Mouse (Mus musculus): ENCODE data around the gene Smyd2. TPM values are rescaled to one million over a fixed set of nuclear protein-coding genes. Genes with fewer than 3 reads are reported as not detected.

The Smyd2 gene
- total RNA-seq, 2 experiments from 2014 or later, result 6.3 to 9.6 TPM

DNA sequence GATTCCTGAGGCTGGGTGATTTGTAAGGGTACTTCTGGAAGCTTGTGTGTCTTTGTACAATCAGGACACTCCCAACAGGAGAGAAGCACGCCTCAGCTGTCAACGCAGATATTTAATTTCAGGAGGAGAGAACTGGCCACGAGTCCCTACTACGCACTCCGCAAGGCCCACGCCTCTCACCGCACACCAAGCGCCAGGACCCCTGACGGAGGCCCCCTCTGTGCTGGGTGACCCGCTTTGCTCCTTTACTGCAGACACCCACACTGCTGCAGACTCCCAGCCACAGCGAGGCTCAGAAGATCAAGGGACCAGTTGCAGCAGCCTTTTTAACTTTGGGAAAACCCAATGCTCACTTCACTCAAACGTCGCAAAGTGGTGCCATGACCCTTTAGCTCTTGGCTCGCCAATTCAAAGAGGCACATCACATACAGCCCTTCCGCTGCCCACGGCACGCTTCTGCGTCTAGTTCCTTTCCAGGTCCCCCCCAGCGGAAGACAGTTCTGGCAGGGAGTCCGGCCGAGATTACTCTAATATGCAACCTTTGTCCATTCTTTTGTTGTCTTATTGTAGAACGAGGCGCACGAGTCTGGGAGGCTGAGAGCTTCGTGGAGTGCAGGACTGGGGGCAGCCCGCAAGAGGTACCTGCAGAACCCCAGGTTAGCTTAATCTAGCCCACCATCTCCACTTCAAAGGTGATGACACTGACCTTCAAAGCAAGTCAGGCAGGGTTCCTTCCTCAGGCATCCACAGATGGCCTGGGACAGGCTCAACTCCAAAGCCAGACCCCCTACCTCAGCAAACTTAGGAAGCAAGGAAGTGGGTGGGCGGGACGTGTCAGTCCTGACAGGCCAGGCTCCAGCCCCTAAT is 1.2 kb downstream of the Smyd2 start:
- ATAC-seq (replicated peaks; ENCODE audit: low FRiP score, poor library complexity, severe bottlenecking), result no peak

DNA sequence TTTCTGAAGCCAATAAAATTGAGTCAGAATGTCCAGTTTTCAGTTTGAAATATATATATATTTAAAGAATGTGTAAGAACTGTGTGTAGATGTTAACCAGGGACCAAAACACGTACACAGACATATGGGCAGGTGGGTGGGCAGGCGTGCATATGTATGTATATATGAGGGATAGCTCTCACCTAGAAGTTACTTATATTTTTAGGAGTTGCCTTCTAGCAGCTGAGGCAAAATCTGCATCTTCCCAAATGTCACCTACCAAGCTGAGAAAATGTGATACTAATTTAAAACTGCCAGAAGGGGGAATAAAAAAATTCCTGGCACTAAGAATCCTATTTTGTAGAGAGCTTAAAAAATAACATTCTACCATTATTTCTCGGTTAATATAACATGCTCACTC is 2.4 kb downstream of the Smyd2 start:
- ATAC-seq (replicated peaks; ENCODE audit: low FRiP score, poor library complexity, severe bottlenecking), result no peak

DNA sequence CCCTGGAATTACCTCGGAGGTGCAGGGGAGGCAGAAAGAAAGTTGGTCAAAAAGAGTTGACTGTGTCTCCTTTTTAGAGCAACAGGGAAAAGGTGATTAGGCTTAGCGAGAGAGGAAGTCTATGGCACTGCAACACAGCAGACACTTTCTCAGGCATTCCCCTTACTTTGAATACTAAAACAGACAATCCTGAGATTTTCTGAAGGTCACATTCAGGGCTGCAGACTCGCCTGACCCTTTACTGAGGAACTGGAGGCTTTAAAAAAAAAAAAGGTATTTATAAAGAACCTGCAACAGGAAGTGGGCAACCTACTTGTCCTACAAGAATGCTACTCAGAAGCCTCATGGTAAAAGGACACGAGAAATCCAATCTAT is 5.0 kb downstream of the Smyd2 start:
- no peak for ATAC-seq (replicated peaks; ENCODE audit: low FRiP score, poor library complexity, severe bottlenecking)

DNA sequence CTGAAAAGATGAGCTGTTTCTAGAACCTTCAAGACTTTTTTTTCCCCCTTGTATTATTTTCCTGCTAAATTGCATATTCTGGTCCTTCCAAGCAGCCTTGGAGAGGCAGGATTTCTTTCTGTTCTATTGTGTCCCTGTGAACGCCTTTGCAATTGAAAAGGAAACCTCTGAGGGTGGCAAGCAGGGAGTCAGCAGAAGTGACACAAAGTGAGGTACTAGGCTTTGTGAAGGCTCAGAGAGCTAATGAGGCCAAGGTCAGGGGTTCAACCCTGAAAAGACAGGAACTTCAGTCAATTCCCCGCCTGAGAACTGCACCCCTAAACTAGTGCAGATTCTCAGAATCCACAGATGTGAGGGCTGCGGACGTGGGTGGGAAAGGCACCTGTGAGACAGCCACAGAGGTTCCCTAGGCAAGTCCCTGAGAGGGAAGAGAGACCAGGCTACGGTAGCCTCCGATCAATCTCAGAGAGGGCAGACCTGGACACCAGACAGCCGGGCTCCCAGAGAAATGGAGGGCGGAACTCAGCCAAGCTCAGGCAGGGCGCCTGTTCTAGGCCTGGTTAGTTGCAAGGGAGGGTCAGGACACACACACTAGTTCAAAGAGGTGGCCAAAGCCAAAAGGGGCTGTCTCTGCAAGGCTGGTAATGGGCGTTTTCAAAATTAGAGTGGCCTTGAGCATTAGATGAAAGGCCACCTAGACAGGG is 5.6 kb downstream of the Smyd2 start:
- ATAC-seq (replicated peaks; ENCODE audit: low FRiP score, poor library complexity, severe bottlenecking), result no peak

DNA sequence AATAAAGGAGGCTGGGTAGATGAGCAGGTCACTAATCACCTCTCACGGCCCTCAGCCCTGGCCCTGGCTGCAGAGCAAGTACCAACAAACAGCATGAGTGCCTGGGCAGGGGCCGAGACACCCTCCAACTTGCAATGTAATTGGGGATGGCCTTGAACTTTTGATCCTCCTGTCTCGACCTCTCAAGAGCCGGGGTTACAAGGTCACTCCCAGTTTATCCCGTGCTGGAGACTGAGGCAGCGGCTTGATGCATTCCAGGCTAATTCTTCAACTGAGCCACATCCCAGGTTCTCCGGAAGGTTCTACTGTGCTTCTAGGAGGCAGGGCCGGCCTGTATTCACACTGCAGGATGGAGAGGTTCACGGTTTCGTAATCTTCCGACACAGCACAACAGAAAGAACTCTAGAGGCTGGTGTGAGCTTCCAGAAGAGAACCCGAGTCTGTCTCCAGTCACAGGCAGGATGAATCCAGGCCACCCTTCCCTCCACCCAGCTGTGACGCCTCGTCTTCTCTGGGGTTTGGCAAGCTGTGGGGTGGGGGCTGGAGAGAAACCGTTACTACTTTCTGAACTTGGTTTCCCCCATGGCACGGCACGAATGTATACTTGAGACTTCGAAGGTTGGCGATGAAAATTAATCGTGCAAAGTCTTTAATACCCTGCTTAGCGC is 8.9 kb downstream of the Smyd2 start:
- no peak for ATAC-seq (replicated peaks; ENCODE audit: low FRiP score, poor library complexity, severe bottlenecking)

DNA sequence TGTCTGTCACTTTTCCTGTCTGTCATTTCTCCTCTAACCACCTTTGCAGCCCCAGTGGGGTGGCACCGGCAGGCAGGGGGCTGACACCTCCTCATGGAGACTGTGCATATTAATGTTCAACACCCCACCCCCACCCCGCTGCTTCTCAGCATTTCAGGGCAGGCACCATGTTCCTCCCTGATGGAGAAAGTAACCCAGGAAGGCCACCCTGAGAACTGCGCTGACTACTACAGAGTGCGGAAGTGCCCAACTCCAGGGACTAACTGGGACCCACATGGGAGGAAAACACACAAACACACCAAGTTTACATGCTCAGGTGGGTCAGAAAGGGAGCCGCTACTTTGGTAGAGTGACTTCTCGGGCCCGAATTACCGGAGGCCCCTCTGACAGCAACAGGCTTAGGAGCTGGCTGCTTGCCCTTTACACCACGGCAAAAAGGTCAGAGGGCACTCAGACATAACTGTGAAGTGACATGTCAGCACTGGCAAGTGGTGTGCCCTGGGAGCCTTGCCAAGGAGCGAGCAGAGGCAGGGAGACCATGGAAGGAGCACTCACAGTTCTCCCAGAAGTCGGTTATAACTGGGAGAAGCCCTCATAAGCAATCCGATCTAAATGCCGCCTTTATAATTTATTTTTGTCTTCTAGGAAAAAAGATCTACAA is 11.3 kb downstream of the Smyd2 start:
- ATAC-seq (replicated peaks; ENCODE audit: low FRiP score, poor library complexity, severe bottlenecking), result no peak

DNA sequence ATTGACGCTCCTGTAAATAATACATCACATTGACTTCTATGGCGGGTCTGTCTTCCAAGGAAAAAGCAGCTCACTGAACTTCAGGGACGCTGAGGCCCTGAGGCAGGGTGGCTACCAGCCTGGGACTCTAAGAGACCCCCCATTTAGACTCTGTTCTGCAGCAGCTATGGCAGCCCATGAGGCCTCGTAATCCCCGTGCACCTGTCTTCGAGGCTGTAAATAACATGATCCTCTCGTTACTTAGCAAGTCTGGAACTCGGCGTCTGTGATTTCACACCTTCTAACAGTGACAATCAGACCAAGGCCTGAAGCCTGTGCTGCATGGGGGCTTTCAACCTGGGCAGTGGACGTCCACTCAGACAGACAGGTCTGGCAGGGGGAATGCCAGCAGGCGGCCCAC is 19.0 kb downstream of the Smyd2 start:
- no peak for ATAC-seq (replicated peaks; ENCODE audit: low FRiP score, poor library complexity, severe bottlenecking)

DNA sequence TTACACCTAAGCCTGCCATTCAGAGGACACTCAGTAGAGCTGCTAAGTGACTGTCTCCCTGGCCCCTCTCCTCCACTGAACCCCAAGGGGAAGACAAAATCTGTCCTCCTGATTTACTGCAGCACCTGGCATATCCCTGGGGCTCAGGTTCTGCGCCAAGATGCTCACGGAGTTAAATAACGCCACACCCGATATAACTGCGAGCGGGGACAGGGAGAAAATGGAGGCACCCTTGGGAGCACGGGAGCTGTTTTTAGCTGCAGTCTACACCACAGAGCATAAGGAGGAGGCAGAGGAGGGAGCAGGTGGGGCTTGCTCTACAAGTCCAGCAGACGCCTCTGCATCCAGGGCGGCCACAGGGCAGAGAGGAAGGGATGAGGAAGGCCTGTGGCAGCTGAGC is 19.8 kb downstream of the Smyd2 start:
- ATAC-seq (replicated peaks; ENCODE audit: low FRiP score, poor library complexity, severe bottlenecking), result no peak

DNA sequence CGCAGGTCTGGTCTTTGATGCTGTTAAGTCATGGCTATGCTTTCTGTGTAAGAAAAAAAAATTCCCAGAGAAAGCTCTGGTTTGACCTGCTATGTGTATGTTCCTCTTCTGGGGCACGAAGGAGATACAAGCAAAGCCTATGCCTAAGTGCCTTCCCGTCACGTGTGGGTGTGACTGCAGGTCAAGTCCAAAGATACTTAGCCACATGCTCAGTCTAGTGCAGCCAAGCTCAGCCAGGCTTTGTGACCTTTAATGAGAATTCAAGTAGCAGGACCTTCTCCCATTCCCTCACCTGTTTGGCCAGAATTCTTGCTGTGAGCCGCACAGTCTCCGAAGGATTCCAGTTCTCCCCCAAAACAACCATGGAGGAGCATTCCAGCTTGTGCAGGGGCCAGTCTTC is 22.6 kb downstream of the Smyd2 start:
- no peak for ATAC-seq (replicated peaks; ENCODE audit: low FRiP score, poor library complexity, severe bottlenecking)

DNA sequence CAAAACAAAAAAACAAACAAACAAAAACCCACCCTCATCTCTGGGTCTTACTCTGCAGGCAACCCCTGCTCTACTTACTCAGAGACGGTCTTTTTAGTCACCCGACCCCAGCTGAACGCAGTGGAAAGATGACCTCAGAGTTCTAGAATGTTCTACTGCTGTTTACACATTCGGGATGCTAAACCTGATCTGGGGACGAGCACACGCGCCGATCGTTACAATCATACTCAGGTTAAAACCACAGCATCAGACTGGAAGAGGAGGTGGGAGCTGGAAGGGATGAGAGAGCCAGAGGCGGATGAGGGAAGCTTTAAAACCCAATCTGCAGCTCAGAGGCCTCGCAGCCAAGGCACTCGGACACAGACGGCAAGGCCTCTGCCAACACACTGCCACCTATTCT is 23.5 kb downstream of the Smyd2 start:
- ATAC-seq (replicated peaks; ENCODE audit: low FRiP score, poor library complexity, severe bottlenecking), result no peak

DNA sequence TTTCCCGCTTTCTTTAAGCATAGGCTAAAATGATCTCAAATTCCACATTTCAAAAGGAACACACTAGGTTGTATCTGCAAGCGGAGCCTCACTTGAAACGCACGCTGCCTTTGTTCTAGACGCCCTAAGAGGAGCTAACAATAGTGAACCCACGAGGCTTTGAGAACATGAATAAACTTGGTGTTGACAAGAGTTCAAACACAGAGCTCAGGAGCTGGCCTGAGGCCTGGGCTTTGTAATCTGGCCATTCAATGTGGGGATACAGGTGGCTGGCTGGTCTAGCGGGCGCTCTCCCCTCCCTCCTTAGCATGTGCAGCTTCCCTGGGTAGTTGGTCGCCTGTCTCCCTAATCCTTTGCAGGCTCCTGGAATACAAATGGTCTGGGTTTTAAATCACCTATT is 24.3 kb downstream of the Smyd2 start:
- no peak for ATAC-seq (replicated peaks; ENCODE audit: low FRiP score, poor library complexity, severe bottlenecking)

DNA sequence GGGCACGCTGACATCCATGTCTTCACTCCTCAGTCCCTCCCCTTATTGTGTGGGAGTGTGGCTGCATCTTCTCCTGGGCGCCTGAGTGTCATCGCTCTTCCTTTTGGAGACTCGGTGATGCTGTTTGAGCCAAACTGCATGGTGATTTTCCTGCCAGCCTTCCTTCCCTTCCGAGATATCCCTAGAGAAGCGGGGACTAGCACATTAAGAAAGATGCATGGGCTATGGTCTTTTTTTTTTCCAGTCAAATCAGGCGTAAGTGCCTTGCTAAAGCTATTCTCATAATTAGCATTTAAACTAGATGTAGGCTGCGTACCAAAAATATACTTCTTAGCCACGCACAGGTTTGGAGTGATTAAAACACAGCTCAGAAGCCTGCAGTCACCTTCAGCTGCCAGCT is 28.0 kb downstream of the Smyd2 start:
- no peak for ATAC-seq (replicated peaks; ENCODE audit: low FRiP score, poor library complexity, severe bottlenecking)

DNA sequence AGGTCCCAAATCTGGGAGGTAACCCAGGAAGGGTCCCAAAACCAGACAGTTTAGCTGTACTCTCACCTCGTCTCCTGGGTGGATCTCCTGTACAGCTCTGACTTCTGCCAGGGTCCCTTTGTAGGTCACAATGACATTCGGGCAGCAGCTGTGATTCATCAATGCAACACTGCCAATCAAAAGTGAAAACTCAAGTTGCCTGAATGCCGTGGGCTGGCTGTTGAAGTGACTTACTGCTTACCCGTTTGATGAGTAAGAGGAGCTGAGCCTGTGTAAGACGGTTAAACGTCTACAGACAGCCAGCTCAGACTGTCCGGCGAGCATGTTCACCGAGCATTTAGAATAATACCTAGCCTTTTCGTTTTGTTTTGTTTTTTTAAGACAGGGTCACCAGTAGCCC is 33.4 kb downstream of the Smyd2 start:
- ATAC-seq (replicated peaks; ENCODE audit: low FRiP score, poor library complexity, severe bottlenecking), result no peak

DNA sequence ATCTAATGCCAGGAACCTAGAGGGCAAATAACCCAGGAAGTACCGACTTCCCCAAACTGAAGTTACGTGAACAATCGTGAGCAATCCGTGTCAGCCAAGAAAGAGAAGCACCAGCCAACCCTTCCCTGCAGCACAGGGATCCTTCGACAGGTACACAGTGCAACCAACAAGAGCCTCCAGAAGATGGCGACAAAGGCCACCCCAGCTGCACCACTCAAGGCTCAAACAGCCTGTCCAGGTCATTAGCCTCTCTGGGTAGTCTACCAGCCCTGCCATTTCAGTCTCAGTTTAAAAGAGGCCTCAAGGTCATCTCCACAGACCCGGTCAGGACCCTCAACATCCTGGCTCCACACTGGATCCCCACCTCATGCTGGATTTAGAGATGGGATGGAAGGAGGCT is 34.6 kb downstream of the Smyd2 start:
- 0 out of 2 replicates have a peak, but pooled peaks have one; percentile 44 for ATAC-seq (replicated peaks; ENCODE audit: low FRiP score, poor library complexity, severe bottlenecking)

DNA sequence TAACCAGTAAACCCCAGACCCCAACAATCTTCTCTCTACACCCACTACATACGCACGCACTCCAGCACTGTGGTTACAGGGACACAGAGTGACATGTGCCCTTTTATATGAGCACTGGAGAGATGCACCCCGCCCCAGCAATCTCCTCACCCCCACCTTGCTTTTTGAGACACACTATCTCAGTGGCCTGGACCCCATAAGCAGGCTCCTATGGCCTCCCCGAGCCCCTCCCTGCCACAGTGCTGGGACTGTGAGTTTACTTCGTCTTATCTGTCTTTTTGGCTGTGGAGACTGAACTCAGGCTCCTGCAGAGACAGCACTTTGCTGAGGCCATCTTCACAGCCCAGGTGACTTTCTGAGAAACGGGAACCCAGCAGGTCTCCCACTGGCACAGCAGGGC is 36.2 kb downstream of the Smyd2 start:
- ATAC-seq (replicated peaks; ENCODE audit: low FRiP score, poor library complexity, severe bottlenecking), result no peak

DNA sequence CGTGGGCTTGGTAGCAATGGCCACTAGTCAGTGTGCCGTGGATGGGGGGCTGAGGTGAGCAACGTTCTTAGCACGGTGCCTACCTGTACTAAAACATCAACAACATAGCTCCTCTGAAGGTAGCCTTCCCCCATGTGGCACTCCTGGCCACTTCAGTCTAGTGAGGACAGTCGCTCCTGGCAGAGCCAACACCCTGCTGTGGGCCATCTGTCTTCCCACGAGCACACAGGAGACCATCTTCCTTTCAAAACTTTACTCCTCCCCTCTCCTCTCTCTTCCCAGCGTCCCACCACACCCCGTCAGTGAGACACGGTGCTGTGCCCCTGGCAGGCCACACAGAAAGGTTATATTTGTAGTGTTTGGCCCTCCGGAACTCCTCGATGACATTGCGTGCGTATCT is 37.2 kb downstream of the Smyd2 start:
- ATAC-seq (replicated peaks; ENCODE audit: low FRiP score, poor library complexity, severe bottlenecking), result no peak

DNA sequence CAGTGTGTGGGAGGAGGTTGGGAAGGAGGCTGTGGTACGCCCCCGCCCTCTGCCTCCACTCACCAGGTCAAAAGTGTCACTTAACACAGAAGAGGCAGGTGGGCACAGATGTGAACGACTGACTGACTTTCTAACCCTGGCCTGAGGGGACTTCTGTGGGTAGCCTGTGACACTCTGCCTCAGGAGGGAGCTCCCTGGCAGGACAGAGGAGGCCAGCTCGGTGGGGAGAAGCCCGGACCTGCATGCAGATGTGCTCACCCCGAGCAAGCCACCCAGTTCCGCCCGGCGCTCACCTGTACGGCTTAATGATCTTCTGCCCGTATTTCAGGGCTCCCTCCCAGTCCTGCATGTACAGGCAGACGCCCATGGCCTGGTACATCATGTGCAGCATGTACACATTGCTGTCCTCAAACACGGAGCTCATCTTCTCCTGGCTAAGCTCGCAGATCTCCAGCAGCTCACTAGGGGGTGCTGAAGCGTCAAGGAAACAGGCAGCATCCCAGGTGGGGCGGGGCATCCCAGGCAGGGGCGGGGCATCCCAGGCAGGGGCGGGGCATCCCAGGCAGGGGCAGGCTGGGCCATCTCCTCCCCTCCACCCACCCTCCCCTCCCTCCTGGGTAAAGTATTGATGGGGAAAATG is 38.5 kb downstream of the Smyd2 start:
- ATAC-seq (replicated peaks; ENCODE audit: low FRiP score, poor library complexity, severe bottlenecking), result no peak

DNA sequence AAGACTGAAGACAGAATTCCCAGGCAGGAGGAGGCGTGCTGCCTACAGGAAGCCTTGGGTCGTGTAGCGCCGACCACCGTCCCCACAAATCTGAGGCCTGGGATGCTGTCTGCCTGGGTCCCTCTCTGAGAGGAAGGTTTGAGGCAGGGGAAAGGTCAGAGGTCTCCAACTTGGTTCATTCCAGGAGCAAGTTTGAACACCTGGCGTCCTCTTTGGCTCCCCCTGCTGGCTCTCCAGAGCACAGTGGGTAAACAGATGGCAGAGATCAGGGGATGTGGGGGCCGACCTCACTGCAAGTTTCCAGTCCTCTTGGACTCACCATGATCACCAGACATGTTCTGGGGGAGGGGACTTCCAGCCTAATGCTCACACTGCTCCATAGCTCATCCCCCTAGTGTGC is 39.3 kb downstream of the Smyd2 start:
- 0 out of 2 replicates have a peak, but pooled peaks have one; percentile 33 for ATAC-seq (replicated peaks; ENCODE audit: low FRiP score, poor library complexity, severe bottlenecking)

DNA sequence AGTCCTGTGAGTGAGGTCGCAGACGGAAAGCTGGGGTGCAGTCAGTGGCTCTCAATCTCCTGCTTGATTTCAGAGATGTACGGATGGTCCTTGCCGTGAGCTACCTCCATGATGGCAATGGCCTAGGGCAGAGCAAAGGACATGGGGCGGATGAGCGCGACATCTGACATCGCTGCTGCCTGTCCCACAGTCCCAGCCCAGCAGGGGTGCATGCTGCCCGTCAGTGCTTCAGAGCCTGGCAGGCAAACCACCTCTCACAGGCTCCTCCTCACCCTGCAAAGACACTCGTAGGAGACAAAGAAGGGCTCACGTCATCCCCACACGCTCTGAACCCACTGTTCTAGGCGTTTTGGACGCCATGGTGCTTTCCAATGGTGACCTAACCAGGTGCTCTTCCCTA is 41.4 kb downstream of the Smyd2 start:
- ATAC-seq (replicated peaks; ENCODE audit: low FRiP score, poor library complexity, severe bottlenecking), result no peak

DNA sequence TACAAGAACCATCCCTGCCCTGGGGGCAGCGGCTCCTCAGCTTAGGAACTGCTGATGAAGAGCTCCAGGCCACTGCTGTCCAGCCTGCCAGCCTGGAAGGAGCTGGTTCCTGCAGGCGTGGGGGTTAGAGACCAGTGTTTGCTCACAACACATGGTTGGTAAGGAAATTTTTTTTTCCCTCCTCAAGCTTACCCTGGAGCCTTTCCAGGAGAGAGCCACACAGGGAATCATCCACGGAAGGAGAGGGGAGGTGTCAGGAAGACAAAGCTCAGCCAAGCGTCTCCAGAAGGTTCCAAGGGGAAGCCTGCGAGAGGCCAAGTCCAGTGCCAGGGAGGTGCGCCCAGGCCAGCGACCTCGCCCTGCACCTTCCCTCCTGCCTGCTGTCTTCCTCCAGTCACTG is 42.2 kb downstream of the Smyd2 start:
- no peak for ATAC-seq (replicated peaks; ENCODE audit: low FRiP score, poor library complexity, severe bottlenecking)

Data from erythroid progenitor cell, adult 5-6 weeks (primary cell).